Mouse (Mus musculus) liver, embryonic 12.5 days (tissue): Measurements from ENCODE around the gene Gtpbp6. TPM values are rescaled to one million over a fixed set of nuclear protein-coding genes. Genes with fewer than 3 reads are reported as not detected.
"Not testable (repeated sequence)": the region's sequence is repeated elsewhere in the genome, so short reads cannot be mapped to it uniquely, and the experiment has no call there.

Experiments used
- ATAC-seq: fragments of 200-750 bp; cut with Nextera tagmentation; 2 replicates; pipeline ENCODE4 v1.8.0; 2017; ENCODE audit warnings: moderate number of reproducible peaks, mild to moderate bottlenecking, moderate library complexity
- H3K27ac ChIP-seq: fragments of 300-500 bp; sonication (generic); 2 replicates; pipeline ENCODE4 v1.5.1; 2016; ENCODE audit warnings: mild to moderate bottlenecking
- H3K27me3 ChIP-seq: fragments of 300-500 bp; sonication (generic); replicated peaks from 2 replicates; pipeline ENCODE4 v1.6.1; 2016; ENCODE audit warnings: mild to moderate bottlenecking, moderate library complexity
- H3K36me3 ChIP-seq: fragments of 300-500 bp; sonication (generic); 2 replicates; pipeline ENCODE4 v1.6.1; 2016; ENCODE audit warnings: mild to moderate bottlenecking, moderate library complexity
- H3K4me1 ChIP-seq: fragments of 300-500 bp; sonication (generic); 2 replicates; pipeline ENCODE4 v1.6.1; 2016
- H3K4me2 ChIP-seq: fragments of 300-500 bp; sonication (generic); 2 replicates; pipeline ENCODE4 v1.6.1; 2016; ENCODE audit warnings: mild to moderate bottlenecking, moderate library complexity
- H3K4me3 ChIP-seq: fragments of 300-500 bp; sonication (generic); 2 replicates; pipeline ENCODE4 v1.5.1; 2016; ENCODE audit warnings: mild to moderate bottlenecking, moderate library complexity
- H3K9ac ChIP-seq: fragments of 300-500 bp; sonication (generic); 2 replicates; pipeline ENCODE4 v1.6.1; 2016; ENCODE audit warnings: mild to moderate bottlenecking, moderate library complexity
- H3K9me3 ChIP-seq: fragments of 300-500 bp; sonication (generic); replicated peaks from 2 replicates; pipeline ENCODE4 v1.6.1; 2016; ENCODE audit warnings: mild to moderate bottlenecking, moderate library complexity
- WGBS: fragments of 180-500 bp; shearing (Covaris S2); methylation state at CpG from one replicate; pipeline ENCODE4 v1.1.7; 2016; ENCODE audit not compliant: insufficient replicate concordance; 5-methylcytosine and 5-hydroxymethylcytosine counted together
- polyA plus RNA-seq: library from polyadenylated mRNA; unstranded; fragments of >200 nt; fragmentation: Nextera tagmentation; extraction: Ambion mirVana; gene quantifications from 2 replicates; pipeline ENCODE4 v1.2.1, GENCODE M21; 2016

Gtpbp6 gene
- 13.7 and 17.5 TPM in 2 replicates for polyA plus RNA-seq

DNA sequence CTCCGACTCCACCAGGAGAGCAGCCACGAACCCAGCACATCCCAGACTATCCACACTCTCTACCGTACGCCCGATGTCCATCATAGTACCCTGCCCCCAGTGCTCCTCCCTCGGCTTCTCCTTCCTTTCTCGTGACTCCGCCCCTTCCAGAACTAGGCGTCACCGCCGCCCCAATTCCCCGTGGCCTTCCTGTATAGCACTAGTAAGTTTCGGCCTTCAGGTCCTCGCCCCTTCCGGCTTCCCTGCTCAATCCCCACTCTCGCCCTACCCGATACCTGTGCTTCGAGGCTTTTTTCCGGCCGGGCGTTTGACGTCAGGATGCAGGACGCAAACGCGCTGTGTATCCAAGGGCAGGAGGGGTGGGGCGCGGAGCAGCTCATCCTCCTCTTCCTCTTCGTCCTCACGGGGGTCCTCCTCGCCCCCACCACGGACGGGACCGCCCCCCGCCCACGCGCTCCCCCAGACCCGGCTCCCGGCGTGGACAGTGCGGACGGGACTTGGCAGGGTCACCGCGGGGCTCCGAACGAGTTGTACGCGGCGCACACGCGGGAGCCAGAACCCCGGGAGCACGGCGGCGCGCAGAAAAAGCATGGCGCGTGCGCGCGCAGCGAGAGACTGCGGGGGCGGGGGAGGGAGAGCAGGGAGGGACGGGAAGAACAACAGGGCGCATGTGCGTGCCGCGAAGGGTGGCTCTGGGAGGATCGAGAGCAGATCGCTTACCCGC lies at the start of gene Gtpbp6:
Gene Gtpbp6 (minus strand): TSS at position 617 of the 724 bp plus-strand sequence.
- under 1% methylated on average over 71 of the region's 71 CpGs for WGBS
- peak; percentile 83 for ATAC-seq
- peaks cover 45% of the 10 kb centered on the region for H3K36me3 ChIP-seq

DNA sequence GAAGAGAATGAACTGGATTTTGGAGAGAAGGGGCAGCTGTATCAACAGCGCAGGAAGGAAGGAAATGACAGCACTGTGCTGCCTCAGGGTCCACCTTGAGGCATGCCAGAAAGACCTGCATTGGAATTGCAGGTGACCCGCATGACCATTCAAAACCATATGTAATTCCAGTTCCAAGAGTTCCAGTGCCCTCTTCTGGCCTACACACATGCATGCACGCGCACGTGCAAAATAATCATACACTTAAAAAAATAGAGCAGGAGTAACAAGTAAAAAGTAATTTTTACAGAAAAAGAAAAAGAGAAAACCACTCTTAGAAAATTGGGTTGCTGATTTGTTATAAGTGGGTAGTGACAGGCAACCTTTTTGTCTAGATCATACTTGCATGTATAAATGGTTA lies 35.0 kb upstream of the Gtpbp6 start:
- Histone ChIP-seq H3K4me1 (peaks cover 7% of the 10 kb centered on the region), H3K9me3 (no peaks in the 10 kb centered on the region), H3K27me3 (no peaks in the 10 kb centered on the region), H3K4me2 (no peak overlapping the region), H3K4me3 (no peak overlapping the region), H3K27ac (no peak overlapping the region), H3K36me3 (peaks cover 91% of the 10 kb centered on the region), H3K9ac (no peak overlapping the region)
- 87% methylated on average over 5 of the region's 5 CpGs for WGBS
- ATAC-seq: no peak

More for the DNA sequence above, at the start of gene Gtpbp6:
- Histone ChIP-seq H3K27me3 (no peaks in the 10 kb centered on the region), H3K4me1 (peaks cover 32% of the 10 kb centered on the region), H3K9ac (peak within 1 kb of the TSS; percentile 86), H3K4me2 (peak within 1 kb of the TSS; percentile 97), H3K27ac (peak within 1 kb of the TSS; percentile 96), H3K4me3 (peak within 1 kb of the TSS; percentile 86), H3K9me3 (no peaks in the 10 kb centered on the region)

DNA sequence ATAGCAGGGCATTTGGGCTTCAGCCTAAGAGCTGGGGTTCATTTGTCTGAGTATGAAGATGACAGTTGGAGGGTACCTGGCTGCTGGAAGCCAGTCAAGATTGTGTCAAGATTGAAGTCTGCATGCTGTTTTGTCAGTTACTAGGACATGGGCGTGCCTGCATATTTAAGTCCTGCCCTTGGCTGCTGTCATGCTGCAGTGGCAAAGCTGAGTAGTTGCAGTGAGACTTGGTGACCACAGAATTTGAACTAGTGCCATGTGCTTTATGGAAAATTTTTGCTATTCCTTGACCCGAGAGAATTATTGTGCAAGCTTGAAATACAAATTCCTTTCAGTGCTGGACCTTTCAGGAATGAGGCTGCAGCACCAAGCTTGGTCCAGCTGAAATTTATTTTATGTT lies 34.3 kb upstream of the Gtpbp6 start:
- H3K4me2 ChIP-seq: no peak overlapping the region
- peaks cover 87% of the 10 kb centered on the region for H3K36me3 ChIP-seq
- 78% methylated on average over 2 of the region's 2 CpGs for WGBS
- no peaks in the 10 kb centered on the region for H3K27me3 ChIP-seq
- H3K9me3 ChIP-seq: no peaks in the 10 kb centered on the region
- H3K27ac ChIP-seq: no peak overlapping the region
- H3K9ac ChIP-seq: no peak overlapping the region
- no peak overlapping the region for H3K4me3 ChIP-seq
- no peak for ATAC-seq
- peaks cover 11% of the 10 kb centered on the region for H3K4me1 ChIP-seq

DNA sequence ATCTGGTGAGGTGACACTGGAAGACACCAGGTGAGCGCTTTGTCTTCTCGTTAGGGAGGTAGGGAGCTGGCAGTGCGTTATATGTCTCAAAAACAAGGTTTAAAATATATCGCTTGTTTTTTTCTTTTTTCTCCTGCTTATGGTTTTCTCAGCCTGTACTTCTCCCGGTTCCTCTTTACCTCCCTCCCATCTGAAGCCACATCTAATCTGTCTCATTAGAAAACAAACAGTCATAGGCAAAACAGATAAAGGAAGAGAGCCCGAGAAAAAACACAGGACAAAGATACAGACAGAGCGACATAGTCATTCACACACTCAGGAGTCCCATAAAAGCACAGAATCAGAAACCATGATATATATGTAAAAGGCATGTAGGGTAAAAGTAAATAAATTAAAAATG lies 32.4 kb upstream of the Gtpbp6 start:
- no peak overlapping the region for H3K9ac ChIP-seq
- H3K27me3 ChIP-seq: no peaks in the 10 kb centered on the region
- no peak overlapping the region for H3K4me3 ChIP-seq
- no peaks in the 10 kb centered on the region for H3K9me3 ChIP-seq
- H3K36me3 ChIP-seq: peaks cover 71% of the 10 kb centered on the region
- no peak overlapping the region for H3K27ac ChIP-seq
- 77% methylated on average over 7 of the region's 7 CpGs for WGBS
- no peak for ATAC-seq
- H3K4me2 ChIP-seq: no peak overlapping the region
- peaks cover 23% of the 10 kb centered on the region for H3K4me1 ChIP-seq

DNA sequence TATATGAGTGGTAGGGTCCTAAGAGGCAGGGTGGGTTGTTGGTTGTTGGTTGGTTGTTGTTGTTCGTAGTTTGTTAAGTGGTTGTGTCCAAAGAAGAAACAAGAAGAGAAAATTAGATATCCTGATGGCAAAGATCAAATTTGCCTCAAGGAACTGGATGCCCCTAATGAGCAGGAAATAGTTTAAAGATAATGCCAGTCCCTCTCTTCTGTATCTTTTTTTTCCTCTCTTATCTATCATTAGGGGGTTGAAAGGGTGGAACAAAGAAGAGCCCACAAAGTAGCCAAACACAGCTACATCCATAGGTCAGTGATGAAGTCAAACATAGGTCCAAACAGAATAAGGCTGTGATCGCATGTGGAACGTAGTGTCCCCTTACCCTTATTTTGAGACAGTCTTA lies 31.3 kb upstream of the Gtpbp6 start:
- 94% methylated on average over 3 of the region's 3 CpGs for WGBS
- no peak overlapping the region for H3K9ac ChIP-seq
- no peaks in the 10 kb centered on the region for H3K27me3 ChIP-seq
- no peak overlapping the region for H3K4me3 ChIP-seq
- peaks cover 23% of the 10 kb centered on the region for H3K4me1 ChIP-seq
- H3K27ac ChIP-seq: no peak overlapping the region
- H3K36me3 ChIP-seq: peaks cover 60% of the 10 kb centered on the region
- no peak overlapping the region for H3K4me2 ChIP-seq
- H3K9me3 ChIP-seq: no peaks in the 10 kb centered on the region
- no peak for ATAC-seq

DNA sequence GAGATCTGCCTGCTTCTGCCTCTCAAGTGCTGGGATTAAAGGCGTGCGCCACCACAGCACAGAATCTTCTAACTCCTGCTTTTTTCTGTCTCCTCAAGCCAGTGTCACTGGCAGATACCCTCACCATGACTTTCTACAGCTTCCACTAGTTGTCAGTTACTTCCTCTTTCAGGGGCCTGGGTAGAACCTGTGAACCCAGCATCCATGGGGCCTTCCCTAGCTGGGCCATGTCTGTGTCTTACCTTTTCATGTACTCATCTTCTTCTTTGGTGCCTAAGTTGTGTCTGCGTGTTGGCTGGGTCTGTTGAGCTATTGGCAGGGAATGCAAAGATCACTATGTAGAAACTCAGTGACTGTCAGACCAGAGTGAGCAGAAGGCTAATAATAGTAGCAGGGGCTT lies 29.8 kb upstream of the Gtpbp6 start:
- Histone ChIP-seq H3K9me3 (0 out of 2 replicates have a peak, but pooled peaks cover 5% of the 10 kb centered on the region), H3K9ac (no peak overlapping the region), H3K4me2 (no peak overlapping the region), H3K27ac (no peak overlapping the region), H3K36me3 (peaks cover 45% of the 10 kb centered on the region), H3K27me3 (no peaks in the 10 kb centered on the region), H3K4me3 (no peak overlapping the region), H3K4me1 (peaks cover 23% of the 10 kb centered on the region)
- no peak for ATAC-seq
- 87% methylated on average over 3 of the region's 3 CpGs for WGBS

DNA sequence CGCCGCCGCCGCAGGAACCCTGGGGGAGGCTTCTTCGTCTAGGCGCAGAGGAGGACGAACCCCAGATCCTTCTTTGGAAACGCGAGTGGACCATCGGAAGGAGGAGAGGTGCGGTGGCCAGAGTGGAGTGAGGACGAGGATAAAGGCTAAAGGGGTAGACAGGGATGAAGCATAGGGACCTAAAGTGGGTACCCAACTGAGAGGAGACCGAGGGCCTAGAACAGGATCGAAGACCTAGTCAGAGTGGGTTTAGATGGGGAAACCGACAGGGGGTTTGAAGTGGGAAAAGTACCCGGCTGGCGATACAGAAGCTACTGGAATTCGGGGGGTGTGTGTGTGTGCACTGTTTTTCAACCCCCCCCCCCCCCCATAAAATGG lies 28.1 kb upstream of the Gtpbp6 start:
- H3K4me3 ChIP-seq: peak overlapping the region; percentile 91
- H3K27ac ChIP-seq: peak overlapping the region; percentile 92
- no peaks in the 10 kb centered on the region for H3K27me3 ChIP-seq
- peak overlapping the region; percentile 81 for H3K4me2 ChIP-seq
- 0 out of 2 replicates have a peak, but pooled peaks cover 5% of the 10 kb centered on the region for H3K9me3 ChIP-seq
- no peak for ATAC-seq
- peak overlapping the region; percentile 91 for H3K9ac ChIP-seq
- 4% methylated on average over 18 of the region's 18 CpGs for WGBS
- peaks cover 23% of the 10 kb centered on the region for H3K4me1 ChIP-seq
- peaks cover 34% of the 10 kb centered on the region for H3K36me3 ChIP-seq

DNA sequence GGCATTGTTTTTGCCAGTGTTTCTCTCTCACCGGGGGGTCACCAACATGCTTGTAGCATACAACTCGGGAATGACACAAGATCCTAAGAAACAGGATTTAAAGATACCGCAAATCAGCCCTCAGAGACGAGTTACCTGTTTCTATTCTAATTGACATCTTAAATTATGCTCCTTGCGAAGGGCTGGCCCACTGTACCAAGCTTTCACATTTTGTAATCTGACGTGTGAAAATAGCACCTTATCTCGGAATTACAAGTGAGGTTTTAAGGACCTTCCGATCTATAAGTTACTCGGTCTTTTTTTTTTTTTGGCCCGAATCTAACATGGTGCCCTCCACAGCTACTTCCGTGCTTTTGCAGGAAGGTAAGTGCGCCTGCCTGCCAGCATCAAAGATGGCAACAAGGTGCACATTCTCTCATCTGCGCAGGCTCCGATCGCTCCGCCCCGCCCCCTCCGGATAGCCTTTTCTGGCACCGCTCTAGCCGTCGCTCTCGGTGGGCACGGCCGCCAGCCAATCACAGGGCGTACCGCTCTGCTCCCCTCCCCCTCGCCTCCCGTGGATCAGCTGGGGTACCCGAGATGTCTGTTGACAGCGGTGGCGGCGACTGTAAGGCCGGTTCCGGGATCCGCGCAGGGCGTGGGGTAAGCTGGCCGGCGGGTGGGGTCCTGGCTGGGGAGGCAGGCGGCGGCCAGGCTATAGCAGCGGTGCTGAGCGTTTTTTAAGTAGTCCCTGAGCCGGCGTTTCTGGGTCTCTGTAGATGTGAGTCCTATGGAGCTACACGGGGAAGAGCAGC lies 27.5 kb upstream of the Gtpbp6 start, which contains the start of gene Chfr:
Gene Chfr (plus strand): TSS at position 550 of the 794 bp plus-strand sequence.
- H3K27ac ChIP-seq: peak within 1 kb of the TSS; percentile 92
- peaks cover 23% of the 10 kb centered on the region for H3K4me1 ChIP-seq
- WGBS: 4% methylated on average over 46 of the region's 46 CpGs
- H3K9ac ChIP-seq: peak within 1 kb of the TSS; percentile 91
- 0 out of 2 replicates have a peak, but pooled peaks cover 9% of the 10 kb centered on the region for H3K9me3 ChIP-seq
- H3K27me3 ChIP-seq: no peaks in the 10 kb centered on the region
- H3K4me3 ChIP-seq: peak within 1 kb of the TSS; percentile 91
- H3K36me3 ChIP-seq: peaks cover 31% of the 10 kb centered on the region
- peak within 1 kb of the TSS; percentile 81 for H3K4me2 ChIP-seq
- ATAC-seq: peak; percentile 100

DNA sequence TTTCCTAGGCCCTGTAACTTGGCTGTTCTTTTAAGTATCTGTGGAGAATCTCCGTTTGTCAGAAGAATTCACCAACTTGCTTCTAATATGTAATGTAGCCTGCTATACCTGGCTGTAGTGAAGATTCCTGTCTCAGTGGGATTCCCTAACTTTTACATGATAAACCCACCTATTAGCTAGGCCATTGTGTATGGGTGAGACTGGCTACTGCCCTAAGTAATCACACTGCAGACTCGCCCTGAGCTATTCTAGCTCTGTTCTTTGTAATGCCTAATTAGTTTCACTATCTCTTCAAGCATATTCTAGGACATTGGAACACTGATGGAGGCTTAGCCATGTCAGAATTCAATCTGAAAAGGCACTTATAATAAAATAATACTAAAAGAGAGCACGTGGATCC lies 14.4 kb upstream of the Gtpbp6 start:
- H3K27ac ChIP-seq, H3K4me2 ChIP-seq, H3K27me3 ChIP-seq, H3K9me3 ChIP-seq, ATAC-seq, H3K4me3 ChIP-seq, H3K9ac ChIP-seq, H3K4me1 ChIP-seq: not testable (repeated sequence)
- peaks cover 59% of the 10 kb centered on the region for H3K36me3 ChIP-seq
- 65% methylated on average over 3 of the region's 3 CpGs for WGBS

DNA sequence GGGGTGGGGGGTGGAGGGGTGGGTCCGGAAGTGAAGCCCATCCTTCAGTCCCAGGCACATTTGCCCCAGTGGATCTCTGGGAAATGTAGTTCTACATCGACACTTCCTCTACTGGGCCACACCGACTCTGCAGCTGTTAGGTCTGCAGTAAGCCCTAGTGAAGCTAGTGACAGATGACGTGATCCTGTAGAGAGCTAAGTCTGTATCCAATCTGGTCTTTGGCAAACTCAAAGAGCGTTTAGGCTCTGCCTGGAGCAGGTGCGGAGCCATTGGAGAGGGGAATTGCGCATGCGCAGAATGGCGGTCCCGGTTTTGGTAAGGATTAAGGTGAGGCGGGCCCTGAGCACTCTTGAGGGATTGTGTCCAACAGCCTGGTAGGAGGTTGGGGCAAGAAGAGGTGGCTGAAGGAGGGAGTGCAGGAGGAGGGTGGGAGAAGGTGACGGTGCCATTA lies 2.0 kb upstream of the Gtpbp6 start, which contains the start of gene Zfp605:
Gene Zfp605 (plus strand): TSS at position 102 of the 451 bp plus-strand sequence.
- Histone ChIP-seq H3K4me2 (peak within 1 kb of the TSS; percentile 76), H3K4me3 (peak within 1 kb of the TSS; percentile 71), H3K9ac (peak within 1 kb of the TSS; percentile 76), H3K36me3 (peaks cover 40% of the 10 kb centered on the region), H3K4me1 (peaks cover 32% of the 10 kb centered on the region), H3K9me3 (no peaks in the 10 kb centered on the region), H3K27me3 (no peaks in the 10 kb centered on the region), H3K27ac (peak within 1 kb of the TSS; percentile 96)
- WGBS: under 1% methylated on average over 12 of the region's 12 CpGs
- ATAC-seq: peak; percentile 50

DNA sequence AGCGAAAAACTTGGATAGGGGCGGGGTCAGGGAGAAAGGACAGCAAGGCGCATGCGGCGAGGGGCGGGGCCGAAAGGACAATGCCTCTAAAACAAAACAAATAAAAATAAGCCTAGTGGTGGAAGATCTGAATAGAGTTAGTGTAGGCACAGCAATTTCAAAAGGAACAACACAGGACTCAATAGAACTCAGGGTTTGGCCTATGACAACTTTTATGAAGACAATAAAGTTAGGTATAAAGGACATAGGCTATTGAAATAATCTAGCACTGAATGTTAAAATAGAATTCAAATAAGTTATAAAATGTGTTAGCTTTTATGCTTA lies 270 bp upstream of the Gtpbp6 start:
- Histone ChIP-seq H3K9ac (peak overlapping the region; percentile 86; the same call in 1 of the 2 replicates), H3K4me3 (peak overlapping the region; percentile 86), H3K9me3 (no peaks in the 10 kb centered on the region), H3K4me1 (peaks cover 32% of the 10 kb centered on the region), H3K27ac (peak overlapping the region; percentile 96), H3K4me2 (peak overlapping the region; percentile 97), H3K36me3 (peaks cover 45% of the 10 kb centered on the region), H3K27me3 (no peaks in the 10 kb centered on the region)
- ATAC-seq: no peak
- WGBS: 0% methylated on average over 7 of the region's 7 CpGs
